Comparison of ENCODE assay signal across 30 mouse cellular contexts in genomic region chrX:52777671-52778070, GRCm38 (mm10). TPM values are rescaled to one million over a fixed set of nuclear protein-coding genes. Genes with fewer than 3 reads are reported as not detected.
A peak's percentile ranks its signal among the peaks of the same experiment; 100 is the strongest.
DNase-seq lines count a peak whose midpoint lies in the region; ATAC-seq and TF ChIP-seq lines count a peak whose summit lies in the region.
"Had no signal": no experiment of that assay in that cellular context is flagged by ENCODE, and none has a peak within 500 bp of the region (broad histone marks: within the 10 kb centered on the region; RNA-seq: fewer than 3 reads in every experiment).

No protein-coding gene starts in this region.

- TF ChIP-seq POLR2A in liver, adult 2 months (IDR thresholded peaks at IDR 0.05; ENCODE audit: extremely low read depth, insufficient read depth, low read length), result no peak
- TF ChIP-seq POLR2A in ES-Bruce4 (IDR thresholded peaks at IDR 0.05; ENCODE audit: insufficient read depth, low read length), result no peak

- no peaks in the 10 kb centered on the region for H3K27me3 ChIP-seq in liver, adult 2 months (ENCODE audit: control insufficient read depth, insufficient read depth, low read length)
- H3K27me3 ChIP-seq in ES-Bruce4 (ENCODE audit: control insufficient read depth, insufficient read depth, low read length, poor library complexity, severe bottlenecking), result no peaks in the 10 kb centered on the region
- no peaks in the 10 kb centered on the region for H3K27me3 ChIP-seq in forebrain, embryonic 11.5 days (ENCODE audit: control insufficient read depth, insufficient read depth, low read length)
- H3K27me3 ChIP-seq: CH12.LX; forebrain, embryonic 12.5 days; limb, embryonic 12.5 days; liver, embryonic 12.5 days; midbrain, embryonic 12.5 days; neural tube, embryonic 13.5 days; stomach, embryonic 15.5 days had no signal

- H3K4me1 ChIP-seq in liver, adult 2 months (ENCODE audit: control insufficient read depth, insufficient read depth, low read length), result no peaks in the 10 kb centered on the region
- H3K4me1 ChIP-seq in ES-Bruce4 (ENCODE audit: control insufficient read depth, insufficient read depth, low read length), result no peaks in the 10 kb centered on the region
- H3K4me1 ChIP-seq in forebrain, embryonic 11.5 days (replicated peaks; ENCODE audit: control insufficient read depth, insufficient read depth, low read length), result no peaks in the 10 kb centered on the region
- H3K4me1 ChIP-seq: forebrain, embryonic 12.5 days; limb, embryonic 12.5 days; liver, embryonic 12.5 days; megakaryocyte, embryonic 14.5 days; midbrain, embryonic 12.5 days; neural tube, embryonic 13.5 days; stomach, embryonic 15.5 days had no signal

- no peak for ATAC-seq in CD4-positive, CD25-positive, alpha-beta regulatory T cell, adult 4 months
- ATAC-seq in forebrain, embryonic 11.5 days (replicated peaks; ENCODE audit: low FRiP score), result no peak
- ATAC-seq: forebrain, postnatal 0 days; hindbrain, postnatal 0 days; liver, embryonic 12.5 days; liver, postnatal 0 days had no signal

- no peak for TF ChIP-seq EP300 in ES-Bruce4 (IDR thresholded peaks at IDR 0.05; ENCODE audit: insufficient read depth, low read depth, low read length)

- no peak for TF ChIP-seq CTCF in liver, adult 2 months (IDR thresholded peaks at IDR 0.05; ENCODE audit: low read depth, low read length)
- peak; percentile 3 for TF ChIP-seq CTCF in ES-Bruce4 (IDR thresholded peaks at IDR 0.05; ENCODE audit: low read depth, low read length)

- no peaks in the 10 kb centered on the region for H3K36me3 ChIP-seq in liver, adult 2 months (ENCODE audit: control insufficient read depth, insufficient read depth, low read length)
- H3K36me3 ChIP-seq in ES-Bruce4 (ENCODE audit: control insufficient read depth, insufficient read depth, low read length, poor library complexity, severe bottlenecking), result no peaks in the 10 kb centered on the region
- no peaks in the 10 kb centered on the region for H3K36me3 ChIP-seq in forebrain, embryonic 11.5 days (ENCODE audit: control insufficient read depth, insufficient read depth, low read length)
- H3K36me3 ChIP-seq: forebrain, embryonic 12.5 days; limb, embryonic 12.5 days; liver, embryonic 12.5 days; midbrain, embryonic 12.5 days; neural tube, embryonic 13.5 days; stomach, embryonic 15.5 days had no signal

- no peak overlapping the region for H3K4me2 ChIP-seq in forebrain, embryonic 11.5 days (ENCODE audit: low read depth, low read length, severe bottlenecking)
- H3K4me2 ChIP-seq: forebrain, embryonic 12.5 days; limb, embryonic 12.5 days; liver, embryonic 12.5 days; midbrain, embryonic 12.5 days; neural tube, embryonic 13.5 days; stomach, embryonic 15.5 days had no signal

- 81% methylated on average over 5 of the region's 5 CpGs for WGBS in liver, adult 2 months
- 80% methylated on average over 5 of the region's 5 CpGs for WGBS in forebrain, embryonic 11.5 days

- H3K9me3 ChIP-seq in ES-Bruce4 (replicated peaks; ENCODE audit: control insufficient read depth, insufficient read depth, low read length, poor library complexity, severe bottlenecking), result no peaks in the 10 kb centered on the region
- no peaks in the 10 kb centered on the region for H3K9me3 ChIP-seq in forebrain, embryonic 11.5 days (ENCODE audit: control insufficient read depth, low read length)
- H3K9me3 ChIP-seq: forebrain, embryonic 12.5 days; limb, embryonic 12.5 days; liver, embryonic 12.5 days; megakaryocyte, embryonic 14.5 days; midbrain, embryonic 12.5 days; neural tube, embryonic 13.5 days; stomach, embryonic 15.5 days had no signal

- no peak overlapping the region for H3K9ac ChIP-seq in liver, adult 2 months (ENCODE audit: low read depth, low read length)
- H3K9ac ChIP-seq in ES-Bruce4 (ENCODE audit: low read depth, poor library complexity, severe bottlenecking), result no peak overlapping the region
- H3K9ac ChIP-seq in forebrain, embryonic 11.5 days (ENCODE audit: low read length), result no peak overlapping the region
- H3K9ac ChIP-seq: forebrain, embryonic 12.5 days; forebrain, postnatal 0 days; limb, embryonic 12.5 days; liver, embryonic 12.5 days; liver, postnatal 0 days; midbrain, embryonic 12.5 days; neural tube, embryonic 13.5 days; stomach, embryonic 15.5 days had no signal

- no peak overlapping the region for H3K27ac ChIP-seq in liver, adult 2 months (replicated peaks; ENCODE audit: insufficient read depth, low read depth, low read length)
- H3K27ac ChIP-seq in ES-Bruce4 (ENCODE audit: insufficient read depth, low read length), result no peak overlapping the region
- H3K27ac ChIP-seq in forebrain, embryonic 11.5 days (ENCODE audit: low read depth, low read length), result no peak overlapping the region
- H3K27ac ChIP-seq: forebrain, embryonic 12.5 days; hindbrain, postnatal 0 days; left cerebral cortex, adult 2 months; limb, embryonic 12.5 days; liver, embryonic 12.5 days; midbrain, embryonic 12.5 days; neural tube, embryonic 13.5 days; stomach, embryonic 15.5 days had no signal

- H3K79me2 ChIP-seq in liver, adult 2 months (ENCODE audit: control insufficient read depth, insufficient read depth, low read length), result no peaks in the 10 kb centered on the region

- no peak overlapping the region for H3K4me3 ChIP-seq in liver, adult 2 months (ENCODE audit: insufficient read depth, low read depth, low read length)
- no peak overlapping the region for H3K4me3 ChIP-seq in ES-Bruce4 (ENCODE audit: low read depth, low read length)
- no peak overlapping the region for H3K4me3 ChIP-seq in forebrain, embryonic 11.5 days (ENCODE audit: low read depth, low read length)
- H3K4me3 ChIP-seq: erythroblast, embryonic 14.5 days; forebrain, embryonic 12.5 days; left cerebral cortex, adult 2 months; limb, embryonic 12.5 days; liver, embryonic 12.5 days; megakaryocyte, embryonic 14.5 days; midbrain, embryonic 12.5 days; myocyte; neural tube, embryonic 13.5 days; stomach, embryonic 15.5 days had no signal

- DNase-seq in CD4-positive, CD25-positive, alpha-beta regulatory T cell, adult 2 months (ENCODE audit: low read depth, low spot score), result peak; percentile 39
- peak; percentile 49 for DNase-seq in liver, adult 2 months (ENCODE audit: extremely low read depth, low read depth, low spot score)
- DNase-seq in liver, result no peak
- DNase-seq in induced T-regulatory cell, adult 2 months (ENCODE audit: low read depth), result peak; percentile 25
- DNase-seq in layer of hippocampus, postnatal 10 days (ENCODE audit: low spot score in 2 of 2), result no peak
- DNase-seq in forebrain, embryonic 11.5 days (ENCODE audit: low spot score), result no peak
- DNase-seq: adrenal gland, adult 8-10 months; cerebellum, adult 2 months; cerebellum, postnatal 14 days; forebrain, postnatal 0 days; gastrocnemius, postnatal 10 days; kidney, postnatal 14 days; liver, postnatal 0 days; lung, postnatal 36 days; thymus, postnatal 36 days had no signal

RNA-seq across cellular contexts. Expression of gene Ccdc160, which starts 13.3 kb away (rescaled TPM):
- not detected for polyA plus RNA-seq in CD4-positive, CD25-positive, alpha-beta regulatory T cell, adult 4 months (2017; shearing (Covaris generic))
- total RNA-seq in liver, adult 2 months (2014; rRNA removed), result 0.27 and 0.37 TPM in 2 replicates
- not detected in 2 replicates for polyA plus RNA-seq in liver, adult 2 months (2012; rRNA removed)
- 4.3 and 6.0 TPM in 2 replicates for polyA plus RNA-seq in ES-Bruce4 (2011; ENCODE audit: insufficient read depth, insufficient read length, low read depth, missing spikeins)
- 1 to 10 TPM; 2.4 to 3.7 TPM for total RNA-seq in layer of hippocampus, postnatal 10 days (2021)
- 3.8 and 4.7 TPM in 2 replicates for polyA plus RNA-seq in forebrain, embryonic 11.5 days (2014; fragmentation: Nextera tagmentation; extraction: Ambion mirVana)
- total RNA-seq: CH12.LX; granulocyte monocyte progenitor cell, adult 5-6 weeks had no signal
- polyA plus RNA-seq: erythroblast, embryonic 14.5 days; myocyte had no signal

Comparison
In these comparisons a context has a peak if more than half of its experiments do, and no peak if none do; other contexts are left out.
1. DNase-seq: peak in CD4-positive, CD25-positive, alpha-beta regulatory T cell, adult 2 months (single experiment), liver, adult 2 months (single experiment) and induced T-regulatory cell, adult 2 months (single experiment); none in liver (single experiment), layer of hippocampus, postnatal 10 days (0 of 2) and forebrain, embryonic 11.5 days (single experiment).